Mouse (Mus musculus) G1E-ER4 (cell line): ENCODE results near the gene Fam187b. TPM values are rescaled to one million over a fixed set of nuclear protein-coding genes. Genes with fewer than 3 reads are reported as not detected.
"Not testable (repeated sequence)": the region's sequence is repeated elsewhere in the genome, so short reads cannot be mapped to it uniquely, and the experiment has no call there.

Experiments used
- GATA1 ChIP-seq: IDR thresholded peaks from one replicate; pipeline ENCODE4 v1.8.0; 2012; ENCODE audit warnings: low read length, inconsistent platforms
- polyA plus RNA-seq: library from polyadenylated mRNA; stranded (reverse); fragments of >175 nt; gene quantifications from 2 replicates; pipeline ENCODE4 v1.2.3, GENCODE M21; 2012

Fam187b gene
- polyA plus RNA-seq: not detected in 2 replicates

- TF ChIP-seq GATA1: no peak
These were observed at the start of gene Fam187b for GRCm38 (mm10) chr7:30973501-30974289. Gene Fam187b, plus strand, starts transcription at chr7:30973790.

DNA sequence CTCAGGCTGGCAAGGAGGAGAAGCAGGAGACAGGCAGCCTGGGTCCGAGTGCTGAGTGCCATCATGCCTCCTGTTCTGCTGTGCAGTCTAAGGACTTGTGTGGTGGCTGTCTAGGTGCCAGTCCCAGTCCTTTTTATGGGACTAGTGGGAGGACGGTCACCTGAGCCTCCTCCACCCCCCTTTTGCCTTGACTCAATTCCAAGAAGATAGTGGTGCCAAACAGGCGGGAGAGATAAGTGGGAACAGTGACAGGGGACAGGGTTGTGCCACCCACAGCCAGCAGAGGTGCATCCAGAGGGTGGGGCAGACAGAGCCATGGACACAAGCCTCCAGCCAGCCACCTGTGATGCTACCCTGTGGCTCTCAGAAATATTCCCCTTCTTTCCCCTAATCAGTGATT, 49.5 kb upstream of the Fam187b start:
- TF ChIP-seq GATA1: no peak

GRCm38 (mm10) chr7:30924581-30924980, 49.0 kb upstream of the Fam187b start, which contains the start of gene Hamp2:
Gene Hamp2, minus strand, starts transcription at chr7:30924681.
- TF ChIP-seq GATA1: not testable (repeated sequence)

GRCm38 (mm10) chr7:30943909-30944635, 29.5 kb upstream of the Fam187b start, which contains the start of gene Hamp:
Gene Hamp, minus strand, starts transcription at chr7:30944032.
- TF ChIP-seq GATA1: no peak

DNA sequence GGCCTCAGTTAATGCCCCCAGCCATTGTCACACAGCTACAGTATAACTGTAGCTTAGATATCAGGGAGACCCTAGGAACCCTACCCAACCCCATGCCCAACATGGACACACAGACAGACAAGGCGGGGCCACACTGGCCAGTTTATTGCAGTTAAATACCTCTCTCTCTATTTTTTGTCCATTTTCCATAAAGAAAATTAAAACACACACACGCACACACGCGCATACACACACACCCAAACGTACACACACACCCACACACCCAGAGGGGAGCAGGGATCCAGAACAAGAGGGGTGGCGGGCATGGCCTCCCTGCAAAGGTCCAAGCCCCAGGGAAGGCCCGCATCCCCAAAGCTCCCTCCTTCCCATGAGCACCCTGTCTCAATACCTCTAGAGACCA, 27.7 kb upstream of the Fam187b start:
- no peak for TF ChIP-seq GATA1

GRCm38 (mm10) chr7:30952441-30953265, 20.9 kb upstream of the Fam187b start:
- TF ChIP-seq GATA1: no peak

DNA sequence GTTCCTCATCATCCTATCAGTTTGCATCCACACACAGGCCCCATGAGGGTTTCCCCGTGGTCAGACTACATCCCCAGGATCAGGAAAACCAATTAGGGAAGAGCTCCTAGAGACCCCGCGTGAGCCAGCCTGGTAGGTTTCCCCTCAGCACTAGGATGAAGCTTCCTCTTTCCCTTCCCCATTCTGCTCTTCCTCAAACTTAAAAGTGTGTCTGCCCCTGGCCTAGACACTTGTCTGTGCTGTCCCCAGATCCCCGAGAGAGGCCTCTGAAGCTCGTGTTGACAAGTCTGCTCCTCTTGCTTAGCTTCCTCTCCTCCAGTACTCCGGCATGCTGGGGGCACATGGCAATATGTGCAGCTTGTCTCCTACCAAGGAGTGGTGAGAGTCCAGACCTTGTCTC, 20.1 kb upstream of the Fam187b start:
- TF ChIP-seq GATA1: no peak

- no peak for TF ChIP-seq GATA1
These were observed 19.6 kb upstream of the Fam187b start for GRCm38 (mm10) chr7:30954036-30954435.

- TF ChIP-seq GATA1: no peak
These were observed 18.5 kb upstream of the Fam187b start for GRCm38 (mm10) chr7:30954971-30955520.

DNA sequence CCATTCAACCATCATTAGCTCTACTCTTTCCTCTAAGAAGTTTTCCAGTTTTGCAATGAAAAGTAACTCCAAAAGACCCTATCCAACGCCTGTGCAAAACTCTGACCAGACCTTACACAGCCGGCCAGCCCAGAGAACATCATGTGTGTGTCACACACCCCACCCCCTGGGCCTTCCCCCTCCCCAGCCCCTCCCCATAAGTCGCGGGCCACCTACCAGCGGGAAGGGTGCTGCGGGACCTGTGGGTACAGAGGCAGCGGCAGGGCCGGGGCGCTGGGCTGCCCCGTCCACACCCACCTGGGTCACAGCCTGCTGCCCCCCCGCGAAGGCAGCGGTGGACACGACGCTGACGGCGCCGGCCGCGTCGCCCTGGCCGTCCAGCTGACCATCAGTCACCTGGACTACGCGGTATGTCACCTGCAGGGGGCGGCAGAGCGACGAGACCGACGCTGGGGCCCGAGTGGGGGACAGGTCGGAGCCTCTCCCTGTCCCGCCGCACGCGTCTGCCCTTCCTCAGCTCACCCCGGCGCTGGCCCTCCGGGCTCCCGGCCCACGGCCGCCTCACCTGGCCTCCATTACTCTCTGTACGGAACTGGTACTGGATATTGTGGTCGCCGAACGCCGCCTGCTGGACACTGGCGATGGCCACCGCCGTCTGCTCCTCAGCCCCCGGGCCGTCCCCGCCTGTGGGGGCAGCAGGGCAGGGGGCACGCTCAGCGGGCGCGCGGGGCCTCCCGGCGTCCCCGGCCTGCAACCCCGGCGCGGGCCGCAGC, 17.8 kb upstream of the Fam187b start:
- no peak for TF ChIP-seq GATA1

GRCm38 (mm10) chr7:30956357-30956751, 17.2 kb upstream of the Fam187b start:
- no peak for TF ChIP-seq GATA1

GRCm38 (mm10) chr7:30956756-30957366, 16.7 kb upstream of the Fam187b start, which contains the start of gene Usf2:
Gene Usf2, minus strand, starts transcription at chr7:30956803.
- TF ChIP-seq GATA1: no peak

DNA sequence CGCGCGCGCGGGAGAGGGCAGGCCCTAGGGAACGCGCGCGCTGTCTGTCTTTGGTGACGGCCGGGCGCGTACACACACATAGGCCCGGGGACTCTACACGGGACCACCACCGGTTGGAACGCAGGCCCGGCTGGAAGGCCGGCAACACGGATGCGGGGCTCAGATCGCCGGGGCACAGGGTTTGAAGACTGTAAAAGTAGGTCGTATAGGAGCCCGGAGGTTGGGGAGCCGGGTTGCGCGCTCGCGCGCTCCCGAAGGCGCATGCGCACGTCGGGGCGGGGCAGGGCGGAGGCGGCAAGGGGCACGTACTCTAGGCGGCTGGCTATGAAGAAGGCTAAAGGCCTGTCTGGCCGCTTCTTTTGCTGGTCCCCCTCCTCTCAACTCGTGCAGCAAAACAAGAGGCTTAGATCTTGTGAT, 16.2 kb upstream of the Fam187b start:
- TF ChIP-seq GATA1: no peak
